16 mouse cellular contexts compared by ENCODE assay signal in the genomic region with DNA sequence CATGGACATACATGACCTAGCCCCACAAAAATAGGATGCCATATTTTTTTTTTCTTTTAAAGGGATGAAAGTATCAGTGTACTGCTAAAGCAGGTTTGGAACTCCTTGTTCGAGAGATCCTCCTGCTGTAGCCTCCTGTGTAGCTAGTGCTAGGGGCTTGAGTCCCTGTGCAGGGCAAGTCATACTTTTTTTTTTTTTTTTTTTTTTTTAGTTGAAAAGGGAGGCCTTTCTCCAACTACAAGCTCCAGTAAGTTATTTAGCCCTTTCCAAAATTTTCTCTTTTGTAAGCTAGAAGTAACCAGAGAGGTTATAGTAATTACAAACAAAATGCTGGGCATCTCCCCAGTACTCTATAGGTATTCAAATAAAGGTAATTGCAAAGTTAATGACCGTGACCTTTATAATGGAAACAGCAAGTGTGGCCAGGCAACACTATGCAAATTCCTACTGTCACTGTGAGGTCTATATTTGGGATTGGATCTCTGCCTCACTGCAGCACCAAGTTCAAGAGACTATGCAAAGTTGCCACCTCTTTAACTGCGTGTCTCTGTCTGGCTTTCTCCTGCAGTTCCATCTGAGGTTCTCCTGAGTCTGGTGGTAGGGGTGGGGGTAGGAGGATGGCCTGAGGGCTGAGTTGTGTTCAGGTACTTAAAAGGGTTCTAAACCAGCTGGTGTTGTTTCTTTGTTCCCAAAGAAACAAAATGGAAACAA. TPM values are rescaled to one million over a fixed set of nuclear protein-coding genes. Genes with fewer than 3 reads are reported as not detected.
DNase-seq lines count a peak whose midpoint lies in the region; ATAC-seq and TF ChIP-seq lines count a peak whose summit lies in the region.
"Had no signal": no experiment of that assay in that cellular context is flagged by ENCODE, and none has a peak within 500 bp of the region (broad histone marks: within the 10 kb centered on the region; RNA-seq: fewer than 3 reads in every experiment).

No protein-coding gene starts in this region.

- TF ChIP-seq CTCF in gastrocnemius, adult 2 months (IDR thresholded peaks at IDR 0.05): no peak
- TF ChIP-seq CTCF in kidney, adult 2 months (conservative IDR thresholded peaks at IDR 0.05; ENCODE audit: insufficient read depth, insufficient read length, low read depth, low read length): no peak
- no peak for TF ChIP-seq CTCF in midbrain, postnatal 0 days (IDR thresholded peaks at IDR 0.05)
- no peak for TF ChIP-seq CTCF in left cerebral cortex, adult 2 months (IDR thresholded peaks at IDR 0.05)

- H3K4me3 ChIP-seq in gastrocnemius, adult 2 months: peak overlapping the region; percentile 46
- H3K4me3 ChIP-seq in kidney, adult 2 months (ENCODE audit: insufficient read depth, low read depth, low read length): no peak overlapping the region
- H3K4me3 ChIP-seq in ES-E14 (ENCODE audit: insufficient read depth in 1 of 2, low read depth in 1 of 2, low read length in 2 of 2, poor library complexity in 1 of 2, severe bottlenecking in 1 of 2): no peak overlapping the region
- H3K4me3 ChIP-seq in midbrain, postnatal 0 days (ENCODE audit: low read depth, low read length): no peak overlapping the region
- no peak overlapping the region for H3K4me3 ChIP-seq in left cerebral cortex, adult 2 months
- H3K4me3 ChIP-seq: erythroblast, embryonic 14.5 days had no signal

- H3K27ac ChIP-seq in gastrocnemius, adult 2 months: peak overlapping the region; percentile 69
- H3K27ac ChIP-seq in kidney, adult 2 months (ENCODE audit: insufficient read depth, low read depth, low read length): no peak overlapping the region
- peak overlapping the region; percentile 23; the same call in 1 of the 2 replicates for H3K27ac ChIP-seq in ES-E14 (ENCODE audit: insufficient read depth, low read depth, low read length, poor library complexity, severe bottlenecking)
- H3K27ac ChIP-seq in midbrain, postnatal 0 days (ENCODE audit: low read depth, low read length): no peak overlapping the region
- H3K27ac ChIP-seq in left cerebral cortex, adult 2 months: no peak overlapping the region

- intact Hi-C loops in gastrocnemius, adult 2 months (cut with DNase I): no loop called here
- intact Hi-C loops in gastrocnemius, postnatal 36 days (cut with DNase I): no loop called here
- intact Hi-C loops in left cerebral cortex, adult 2 months (cut with DNase I): no loop called here

- no peaks in the 10 kb centered on the region for H3K27me3 ChIP-seq in kidney, adult 2 months (replicated peaks; ENCODE audit: control insufficient read depth, insufficient read depth, low read length)
- H3K27me3 ChIP-seq in midbrain, postnatal 0 days (ENCODE audit: insufficient read depth, low read length): no peaks in the 10 kb centered on the region

- in situ Hi-C loops in ES-E14 (cut with MboI; ENCODE audit: low sequenced_read_pairs in 2 of 2, unreplicated experiment in 2 of 2): no loop called here

- H3K36me3 ChIP-seq in kidney, adult 2 months (ENCODE audit: control insufficient read depth, insufficient read depth, low read length): no peaks in the 10 kb centered on the region
- no peaks in the 10 kb centered on the region for H3K36me3 ChIP-seq in ES-E14 (ENCODE audit: control insufficient read depth, insufficient read depth, low read length, poor library complexity, severe bottlenecking)
- H3K36me3 ChIP-seq in midbrain, postnatal 0 days (ENCODE audit: insufficient read depth, low read length): no peaks in the 10 kb centered on the region

- H3K4me2 ChIP-seq in midbrain, postnatal 0 days (ENCODE audit: low read depth, low read length, poor library complexity, severe bottlenecking): no peak overlapping the region
- H3K4me2 ChIP-seq: liver, embryonic 11.5 days had no signal

- no peak for DNase-seq in gastrocnemius, adult 2 months
- no peak for DNase-seq in gastrocnemius, postnatal 36 days
- peak; percentile 19 for DNase-seq in kidney, adult 2 months
- no peak for DNase-seq in kidney, postnatal 36 days
- DNase-seq in ES-E14 (ENCODE audit: low read depth, low spot score): peak; percentile 42
- peak; percentile 32 for DNase-seq in midbrain, postnatal 0 days (ENCODE audit: low spot score)
- no peak for DNase-seq in lung, postnatal 4 days
- DNase-seq in left cerebral cortex, adult 2 months (ENCODE audit: extremely low spot score in 1 of 2, low spot score in 2 of 2): no peak
- DNase-seq: cerebellum, adult 11-12 months; embryo, embryonic 11 days; kidney, postnatal 25 days; lung, postnatal 14 days; thymus, adult 18-20 months had no signal

- H3K4me1 ChIP-seq in kidney, adult 2 months (ENCODE audit: control insufficient read depth, insufficient read depth, low read length): no peaks in the 10 kb centered on the region
- peaks cover 0 to 8% of the 10 kb centered on the region in 2 experiments; a peak in 1 of 4 replicates for H3K4me1 ChIP-seq in ES-E14 (ENCODE audit: control insufficient read depth in 2 of 2, insufficient read depth in 2 of 2, low read length in 2 of 2, poor library complexity in 1 of 2)
- no peaks in the 10 kb centered on the region for H3K4me1 ChIP-seq in midbrain, postnatal 0 days (ENCODE audit: insufficient read depth, low read length)

- no peak for ATAC-seq in midbrain, postnatal 0 days (ENCODE audit: low FRiP score)

- TF ChIP-seq POLR2A in kidney, adult 2 months (IDR thresholded peaks at IDR 0.05; ENCODE audit: low read depth, low read length): no peak

- H3K9me3 ChIP-seq in ES-E14 (ENCODE audit: control insufficient read depth, insufficient read depth, low read depth, low read length): no peaks in the 10 kb centered on the region
- no peaks in the 10 kb centered on the region for H3K9me3 ChIP-seq in midbrain, postnatal 0 days (ENCODE audit: low read length)

- H3K9ac ChIP-seq in ES-E14 (ENCODE audit: insufficient read depth, low read depth, low read length, poor library complexity, severe bottlenecking): no peak overlapping the region
- H3K9ac ChIP-seq in midbrain, postnatal 0 days (replicated peaks; ENCODE audit: low read length, poor library complexity, severe bottlenecking): no peak overlapping the region

- WGBS in kidney, adult 2 months: 62% methylated on average over 3 of the region's 3 CpGs
- 54% methylated on average over 3 of the region's 3 CpGs for WGBS in midbrain, postnatal 0 days

TF ChIP-seq in ES-E14, 5 proteins besides CTCF, POLR2A, EP300 and RAD21:
- TF ChIP-seq MAFK (IDR thresholded peaks at IDR 0.05; ENCODE audit: insufficient read depth, low read depth, low read length): no peak
- peak; percentile 91 for TF ChIP-seq ZNF384 (IDR thresholded peaks at IDR 0.05; ENCODE audit: low read depth, low read length)
- no peak for TF ChIP-seq CHD2 (IDR thresholded peaks at IDR 0.05; ENCODE audit: low read depth, low read length)
- no peak for TF ChIP-seq ZC3H11A (IDR thresholded peaks at IDR 0.05; ENCODE audit: borderline replicate concordance, low read depth, low read length)
- TF ChIP-seq HCFC1 (IDR thresholded peaks at IDR 0.05; ENCODE audit: borderline replicate concordance, insufficient read depth, low read length): no peak

RNA-seq across cellular contexts. Expression of a gene that starts 23.1 kb away (rescaled TPM):
- 100 to 1,000 TPM; 120 to 128 TPM for total RNA-seq in gastrocnemius, adult 2 months (2021)
- 100 to 1,000 TPM; 112 to 114 TPM for total RNA-seq in gastrocnemius, postnatal 36 days (2021)
- 0.01 and 0.42 TPM in 2 replicates for polyA plus RNA-seq in kidney, adult 2 months (2012; rRNA removed)
- under 0.01 and 0.05 TPM in 2 replicates for total RNA-seq in ES-E14 (2012; rRNA removed)
- 0.11 and 0.24 TPM in 2 replicates for total RNA-seq in midbrain, postnatal 0 days (2014; rRNA removed)
- 0.04 and 0.05 TPM in 2 replicates for polyA plus RNA-seq in midbrain, postnatal 0 days (2015; fragmentation: Nextera tagmentation; extraction: Ambion mirVana)
- 1 to 10 TPM; 2.9 to 3.0 TPM for total RNA-seq in left cerebral cortex, adult 2 months (2021)
- polyA plus RNA-seq: erythroblast, embryonic 14.5 days had no signal

RNA-seq across cellular contexts. Expression of a gene that starts 25.4 kb away (rescaled TPM):
- total RNA-seq in gastrocnemius, adult 2 months (2021): 1 to 10 TPM; 1.3 to 1.8 TPM
- 1 to 10 TPM; 1.3 to 1.9 TPM for total RNA-seq in gastrocnemius, postnatal 36 days (2021)
- polyA plus RNA-seq in kidney, adult 2 months (2012; rRNA removed): 0.08 TPM in 1 of 2 replicates, not detected in the other
- not detected in 2 replicates for total RNA-seq in ES-E14 (2012; rRNA removed)
- not detected in 2 replicates for total RNA-seq in midbrain, postnatal 0 days (2014; rRNA removed)
- 0.11 and 0.12 TPM in 2 replicates for polyA plus RNA-seq in midbrain, postnatal 0 days (2015; fragmentation: Nextera tagmentation; extraction: Ambion mirVana)
- under 1 TPM; 0.28 to 0.34 TPM for total RNA-seq in left cerebral cortex, adult 2 months (2021)
- polyA plus RNA-seq: erythroblast, embryonic 14.5 days; liver, embryonic 11.5 days; spleen, adult 2 months had no signal

Comparison
In these comparisons a context has a peak if more than half of its experiments do, and no peak if none do; other contexts are left out.
1. DNase-seq: peak in kidney, adult 2 months (single experiment), ES-E14 (single experiment) and midbrain, postnatal 0 days (single experiment); none in gastrocnemius, adult 2 months (single experiment), gastrocnemius, postnatal 36 days (0 of 2), kidney, postnatal 36 days (0 of 2), lung, postnatal 4 days (0 of 2) and left cerebral cortex, adult 2 months (0 of 2).
2. H3K27ac ChIP-seq: peak in gastrocnemius, adult 2 months (single experiment) and ES-E14 (single experiment); none in kidney, adult 2 months (single experiment), midbrain, postnatal 0 days (single experiment) and left cerebral cortex, adult 2 months (single experiment).
3. RNA of a gene that starts 23.1 kb away (total RNA-seq): 120 to 128 TPM in gastrocnemius, adult 2 months and 112 to 114 TPM in gastrocnemius, postnatal 36 days; 2.9 to 3.0 TPM in left cerebral cortex, adult 2 months, 0.11 to 0.24 TPM in midbrain, postnatal 0 days and under 0.01 to 0.05 TPM in ES-E14; every median in the first group is over 10 times any median in the second.